8 mouse cellular contexts compared by ENCODE assay signal in genomic region chr7:45642503-45643255, GRCm38 (mm10). TPM values are rescaled to one million over a fixed set of nuclear protein-coding genes. Genes with fewer than 3 reads are reported as not detected.
DNase-seq lines count a peak whose midpoint lies in the region; ATAC-seq and TF ChIP-seq lines count a peak whose summit lies in the region.

No protein-coding gene starts in this region.

- no peak for TF ChIP-seq CTCF in E14TG2a.4 (conservative IDR thresholded peaks at IDR 0.05; ENCODE audit: low read length)

- 42% methylated on average over 16 of the region's 16 CpGs for WGBS in heart, embryonic 10.5 days
- 34% methylated on average over 16 of the region's 16 CpGs for WGBS in forebrain, embryonic 15.5 days
- WGBS in liver, embryonic 15.5 days (ENCODE audit: insufficient replicate concordance), result 38% methylated on average over 16 of the region's 16 CpGs

- DNase-seq in heart, embryonic 10.5 days (ENCODE audit: low spot score), result no peak
- no peak for DNase-seq in heart, postnatal 25 days (ENCODE audit: low spot score)
- DNase-seq in right cerebral cortex, adult 2 months (ENCODE audit: low spot score in 2 of 2), result no peak
- DNase-seq in adrenal gland, postnatal 36 days, result no peak
- no peak for DNase-seq in gastrocnemius, postnatal 10 days

- H3K27ac ChIP-seq in heart, embryonic 10.5 days, result peak overlapping the region; percentile 90
- H3K27ac ChIP-seq in forebrain, embryonic 15.5 days (replicated peaks), result peak overlapping the region; percentile 88
- no peak overlapping the region for H3K27ac ChIP-seq in liver, embryonic 15.5 days (replicated peaks)

- no peaks in the 10 kb centered on the region for H3K9me3 ChIP-seq in heart, embryonic 10.5 days
- peaks cover 5% of the 10 kb centered on the region for H3K9me3 ChIP-seq in E14TG2a.4 (ENCODE audit: low read length)
- H3K9me3 ChIP-seq in forebrain, embryonic 15.5 days, result no peaks in the 10 kb centered on the region
- no peaks in the 10 kb centered on the region for H3K9me3 ChIP-seq in liver, embryonic 15.5 days (replicated peaks)

- H3K4me1 ChIP-seq in heart, embryonic 10.5 days, result peaks cover 73% of the 10 kb centered on the region
- peaks cover 71% of the 10 kb centered on the region for H3K4me1 ChIP-seq in E14TG2a.4 (replicated peaks; ENCODE audit: low read depth, low read length)
- H3K4me1 ChIP-seq in forebrain, embryonic 15.5 days, result peaks cover 35% of the 10 kb centered on the region
- peaks cover 16% of the 10 kb centered on the region for H3K4me1 ChIP-seq in liver, embryonic 15.5 days (replicated peaks)

- peaks cover 8% of the 10 kb centered on the region; the same call in 1 of the 2 replicates for H3K27me3 ChIP-seq in heart, embryonic 10.5 days (ENCODE audit: insufficient read depth, poor library complexity, severe bottlenecking)
- peaks cover 60% of the 10 kb centered on the region for H3K27me3 ChIP-seq in E14TG2a.4 (ENCODE audit: insufficient read depth, low read length)
- H3K27me3 ChIP-seq in forebrain, embryonic 15.5 days, result no peaks in the 10 kb centered on the region
- peaks cover 28% of the 10 kb centered on the region for H3K27me3 ChIP-seq in liver, embryonic 15.5 days

- H3K4me2 ChIP-seq in forebrain, embryonic 15.5 days (replicated peaks), result peak overlapping the region; percentile 75
- peak overlapping the region; percentile 59 for H3K4me2 ChIP-seq in liver, embryonic 15.5 days

- H3K9ac ChIP-seq in forebrain, embryonic 15.5 days (replicated peaks), result peak overlapping the region; percentile 65
- H3K9ac ChIP-seq in liver, embryonic 15.5 days, result no peak overlapping the region

- intact Hi-C loops in heart, postnatal 25 days (cut with DNase I), result no loop called here

- H3K4me3 ChIP-seq in heart, embryonic 10.5 days, result peak overlapping the region; percentile 61
- peak overlapping the region; percentile 73 for H3K4me3 ChIP-seq in E14TG2a.4 (replicated peaks; ENCODE audit: low read length)
- H3K4me3 ChIP-seq in forebrain, embryonic 15.5 days, result peak overlapping the region; percentile 44
- peak overlapping the region; percentile 45 for H3K4me3 ChIP-seq in liver, embryonic 15.5 days (replicated peaks)

- no peaks in the 10 kb centered on the region; the same call in 1 of the 2 replicates for H3K36me3 ChIP-seq in heart, embryonic 10.5 days
- peaks cover 2% of the 10 kb centered on the region for H3K36me3 ChIP-seq in E14TG2a.4 (ENCODE audit: insufficient read depth, low read length)
- H3K36me3 ChIP-seq in forebrain, embryonic 15.5 days, result no peaks in the 10 kb centered on the region
- H3K36me3 ChIP-seq in liver, embryonic 15.5 days (replicated peaks), result no peaks in the 10 kb centered on the region

- ATAC-seq in forebrain, embryonic 15.5 days (replicated peaks), result no peak
- no peak for ATAC-seq in liver, embryonic 15.5 days (ENCODE audit: insufficient read depth)

RNA-seq across cellular contexts. Expression of gene Mamstr, which starts 2.9 kb away (rescaled TPM):
- polyA plus RNA-seq in heart, embryonic 10.5 days (2016; fragmentation: Nextera tagmentation; extraction: Ambion mirVana), result 1.9 and 2.3 TPM in 2 replicates
- 1 to 10 TPM; 6.0 to 8.4 TPM for total RNA-seq in heart, postnatal 25 days (2021)
- 2.5 and 2.7 TPM in 2 replicates for polyA plus RNA-seq in forebrain, embryonic 15.5 days (2015; fragmentation: Nextera tagmentation; extraction: Ambion mirVana)
- polyA plus RNA-seq in liver, embryonic 15.5 days (2015; fragmentation: Nextera tagmentation; extraction: Ambion mirVana), result 0.91 and 1.2 TPM in 2 replicates
- total RNA-seq in adrenal gland, postnatal 36 days (2021), result 10 to 100 TPM in 1 of 2 experiments, 1 to 10 TPM in 1; 3.0 to 11.0 TPM
- 100 to 1,000 TPM; 105 to 131 TPM for total RNA-seq in gastrocnemius, postnatal 10 days (2021)

RNA-seq across cellular contexts. Expression of gene Rasip1, which starts 15.4 kb away (rescaled TPM):
- polyA plus RNA-seq in heart, embryonic 10.5 days (2016; fragmentation: Nextera tagmentation; extraction: Ambion mirVana), result 17.6 and 20.5 TPM in 2 replicates
- total RNA-seq in heart, postnatal 25 days (2021), result 10 to 100 TPM; 26.3 to 33.6 TPM
- polyA plus RNA-seq in forebrain, embryonic 15.5 days (2015; fragmentation: Nextera tagmentation; extraction: Ambion mirVana), result 15.5 and 16.6 TPM in 2 replicates
- polyA plus RNA-seq in liver, embryonic 15.5 days (2015; fragmentation: Nextera tagmentation; extraction: Ambion mirVana), result 2.8 and 3.8 TPM in 2 replicates
- 10 to 100 TPM; 18.7 to 26.0 TPM for total RNA-seq in adrenal gland, postnatal 36 days (2021)
- total RNA-seq in gastrocnemius, postnatal 10 days (2021), result 10 to 100 TPM; 17.2 to 19.7 TPM

RNA-seq across cellular contexts. Expression of gene Izumo1, which starts 21.1 kb away (rescaled TPM):
- 0.25 and 0.49 TPM in 2 replicates for polyA plus RNA-seq in heart, embryonic 10.5 days (2016; fragmentation: Nextera tagmentation; extraction: Ambion mirVana)
- under 1 TPM; 0.21 to 0.39 TPM for total RNA-seq in heart, postnatal 25 days (2021)
- polyA plus RNA-seq in forebrain, embryonic 15.5 days (2015; fragmentation: Nextera tagmentation; extraction: Ambion mirVana), result 0.17 TPM in 1 of 2 replicates, not detected in the other
- polyA plus RNA-seq in liver, embryonic 15.5 days (2015; fragmentation: Nextera tagmentation; extraction: Ambion mirVana), result 0.06 and 0.10 TPM in 2 replicates
- under 1 TPM; 0.16 to 0.20 TPM for total RNA-seq in adrenal gland, postnatal 36 days (2021)
- under 1 TPM in 1 of 2 experiments, not detected in 1; 0.38 TPM for total RNA-seq in gastrocnemius, postnatal 10 days (2021)

RNA-seq across cellular contexts. Expression of gene Fut2, which starts 23.5 kb away (rescaled TPM):
- polyA plus RNA-seq in heart, embryonic 10.5 days (2016; fragmentation: Nextera tagmentation; extraction: Ambion mirVana), result 1.1 and 1.3 TPM in 2 replicates
- total RNA-seq in heart, postnatal 25 days (2021), result under 1 TPM; 0.47 to 0.78 TPM
- polyA plus RNA-seq in forebrain, embryonic 15.5 days (2015; fragmentation: Nextera tagmentation; extraction: Ambion mirVana), result 0.31 TPM in 1 of 2 replicates, not detected in the other
- polyA plus RNA-seq in liver, embryonic 15.5 days (2015; fragmentation: Nextera tagmentation; extraction: Ambion mirVana), result 0.06 TPM in 1 of 2 replicates, not detected in the other
- total RNA-seq in adrenal gland, postnatal 36 days (2021), result under 1 TPM in 1 of 2 experiments, not detected in 1; 0.17 TPM
- under 1 TPM in 1 of 2 experiments, not detected in 1; 0.11 TPM for total RNA-seq in gastrocnemius, postnatal 10 days (2021)

RNA-seq across cellular contexts. Expression of gene Fut1, which starts 25.6 kb away (rescaled TPM):
- polyA plus RNA-seq in heart, embryonic 10.5 days (2016; fragmentation: Nextera tagmentation; extraction: Ambion mirVana), result not detected in 2 replicates
- total RNA-seq in heart, postnatal 25 days (2021), result not detected
- not detected in 2 replicates for polyA plus RNA-seq in forebrain, embryonic 15.5 days (2015; fragmentation: Nextera tagmentation; extraction: Ambion mirVana)
- not detected in 2 replicates for polyA plus RNA-seq in liver, embryonic 15.5 days (2015; fragmentation: Nextera tagmentation; extraction: Ambion mirVana)
- total RNA-seq in adrenal gland, postnatal 36 days (2021), result not detected
- total RNA-seq in gastrocnemius, postnatal 10 days (2021), result not detected

Comparison
In these comparisons a context has a peak if more than half of its experiments do, and no peak if none do; other contexts are left out.
1. RNA of gene Mamstr, which starts 2.9 kb away (total RNA-seq): 105 to 131 TPM in gastrocnemius, postnatal 10 days; 3.0 to 11.0 TPM in adrenal gland, postnatal 36 days and 6.0 to 8.4 TPM in heart, postnatal 25 days; every median in the first group is over 4 times any median in the second.
2. Peak in every context shown above with its lines, with median percentiles within 50 percentile points of each other: H3K4me3 ChIP-seq.